Mouse (Mus musculus) layer of hippocampus, postnatal 10 days (tissue): ENCODE data around the gene Fdps. TPM values are rescaled to one million over a fixed set of nuclear protein-coding genes. Genes with fewer than 3 reads are reported as not detected.

Experiments used
- DNase-seq, 2 experiments: peaks; one replicate each; pipeline ENCODE4 v3.0.0; 2021; ENCODE audit warnings: low spot score in 2 of 2
- long read RNA-seq: library from polyadenylated mRNA; stranded (forward); transcript quantifications from one replicate; pipeline ENCODE4 v2.0.0, GENCODE M21; 2023
- total RNA-seq, 2 experiments: library from RNA; stranded (reverse); gene quantifications; 2 replicates each; pipeline ENCODE4 v1.2.3; 2021

Gene Fdps
- 100 to 1,000 TPM; 159 to 162 TPM for total RNA-seq
- long read RNA-seq, transcript Fdps-201 (10 exons, 1,237 nt) = major isoform, 86 of 105 reads
- long read RNA-seq, partial matches to known transcripts = 11 of 105 reads
- long read RNA-seq, other reads (novel, unspliced or antisense) = 3 of 105 reads

DNA sequence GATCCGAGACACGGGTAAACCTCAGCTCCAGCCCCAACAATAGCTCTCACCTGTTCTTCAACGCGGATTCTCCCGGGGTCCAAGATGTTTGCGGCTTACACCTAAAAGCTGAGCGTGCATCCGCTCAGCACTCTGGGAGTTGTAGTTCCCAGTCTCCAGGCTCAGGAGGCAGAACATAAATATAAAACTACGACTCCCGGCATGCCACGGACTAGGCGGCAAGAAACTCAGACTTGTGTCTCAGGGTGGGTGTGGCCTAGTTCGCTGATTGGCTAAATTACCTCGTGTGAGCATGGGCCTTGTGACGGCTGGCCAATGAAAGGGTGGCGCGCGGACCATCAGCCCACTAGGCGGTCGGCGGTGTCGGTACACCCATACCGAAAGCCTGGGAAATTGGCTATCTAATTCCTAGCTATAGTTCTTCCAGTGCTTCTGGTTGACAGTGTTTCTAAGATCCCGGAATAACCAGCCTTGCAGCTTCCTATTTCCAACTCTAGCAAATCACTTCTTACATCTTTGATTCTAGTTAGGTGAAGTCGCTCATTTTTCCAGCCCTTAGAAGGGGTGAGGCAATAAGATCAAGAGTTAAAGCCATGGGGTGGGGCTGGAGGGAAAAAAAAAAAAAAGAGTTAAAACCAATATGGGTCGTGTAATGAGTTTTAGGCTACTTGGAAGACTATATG is at the start of gene Fdps:
Gene Fdps (minus strand): TSS at position 148 of the 683 bp plus-strand sequence.
- DNase-seq = peak; percentile 88 to 93

DNA sequence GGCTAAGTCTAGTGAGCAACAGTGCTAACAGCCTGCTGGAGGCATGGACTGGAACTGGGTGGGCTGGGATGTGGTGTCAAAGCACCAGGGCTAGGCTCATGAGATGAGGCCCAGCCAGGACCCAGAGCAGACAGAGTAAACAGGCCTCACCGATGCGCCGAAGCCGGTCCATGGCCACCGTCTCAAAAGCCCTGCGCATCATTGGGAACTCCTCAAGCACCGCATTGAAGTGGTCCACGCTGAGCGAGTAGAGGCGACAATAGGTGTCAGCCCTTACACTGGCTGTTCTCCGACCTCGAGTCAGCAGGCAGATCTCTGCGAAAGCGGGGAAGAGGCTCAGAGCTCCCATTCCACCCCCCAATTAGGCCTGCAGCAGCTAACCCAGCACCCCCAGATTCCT is 46.8 kb upstream of the Fdps start:
- DNase-seq = no peak

- no peak for DNase-seq
These were observed 46.2 kb upstream of the Fdps start for GRCm38 (mm10) chr3:89147979-89148311.

DNA sequence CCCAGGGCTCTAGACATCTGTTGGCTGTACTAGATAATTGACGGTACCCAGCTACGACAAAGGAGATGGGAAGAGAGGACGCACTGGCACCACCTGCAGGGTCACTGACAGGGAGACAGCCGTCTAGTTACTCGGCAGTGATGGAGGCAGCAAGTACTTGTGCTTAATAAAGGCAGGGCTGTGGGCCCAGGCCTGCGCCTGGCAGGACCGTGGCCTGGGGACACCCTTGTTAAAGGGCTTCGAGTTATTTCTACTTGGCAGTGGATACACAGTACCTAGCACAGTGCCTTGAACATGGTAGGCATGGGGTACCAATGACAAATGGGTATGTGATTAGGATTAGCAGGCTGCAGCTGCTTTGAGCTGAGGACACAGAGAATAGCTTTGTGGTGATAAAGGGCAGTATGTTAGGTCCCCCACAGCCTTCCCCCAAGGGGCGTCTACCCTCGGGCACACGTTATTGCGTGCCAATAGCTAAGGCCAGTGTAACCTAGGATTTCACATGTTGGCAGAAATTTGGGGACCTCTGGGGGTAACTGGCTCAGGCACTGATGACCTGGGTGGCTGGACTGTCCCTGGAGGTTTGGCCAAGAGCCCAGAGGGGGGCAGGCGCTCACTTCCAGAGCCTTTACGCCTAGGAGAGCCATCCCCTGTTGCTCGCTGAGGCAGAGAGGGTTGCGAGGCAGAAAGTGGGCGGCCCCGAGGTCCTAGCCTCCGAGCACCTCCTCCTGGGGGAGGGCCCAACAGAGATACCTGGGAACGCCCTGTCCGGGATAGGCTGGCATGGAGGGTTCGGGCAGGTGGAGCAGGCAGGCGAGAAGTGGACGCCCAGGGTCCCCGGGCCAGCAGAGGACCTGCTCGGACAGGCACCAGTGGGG is 45.6 kb upstream of the Fdps start:
- no peak for DNase-seq

- DNase-seq = no peak
These were observed 43.8 kb upstream of the Fdps start for GRCm38 (mm10) chr3:89145566-89145965.

DNA sequence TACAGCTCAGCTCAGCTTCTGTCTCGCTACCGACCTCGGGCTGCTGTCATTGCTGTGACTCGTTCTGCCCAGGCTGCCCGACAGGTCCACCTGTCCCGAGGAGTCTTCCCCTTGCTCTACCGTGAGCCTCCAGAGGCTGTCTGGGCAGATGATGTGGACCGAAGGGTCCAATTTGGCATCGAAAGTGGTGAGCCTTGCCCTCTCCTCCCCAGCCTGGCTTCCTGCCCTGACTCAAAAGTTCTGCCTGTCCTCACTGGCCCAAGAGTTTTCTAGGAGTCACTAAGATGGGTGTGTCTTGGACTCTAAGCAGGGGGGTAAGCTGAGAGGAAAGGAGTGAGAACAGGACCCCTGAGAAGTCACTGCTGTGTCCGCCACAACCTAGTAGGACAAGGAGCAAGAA is 43.1 kb upstream of the Fdps start:
- no peak for DNase-seq

- DNase-seq = no peak
These were observed 34.6 kb upstream of the Fdps start for GRCm38 (mm10) chr3:89136365-89136764.

- no peak for DNase-seq
These were observed 34.2 kb upstream of the Fdps start, which contains the start of gene Pklr for GRCm38 (mm10) chr3:89135958-89136357. Gene Pklr (plus strand): TSS chr3:89136142.

DNA sequence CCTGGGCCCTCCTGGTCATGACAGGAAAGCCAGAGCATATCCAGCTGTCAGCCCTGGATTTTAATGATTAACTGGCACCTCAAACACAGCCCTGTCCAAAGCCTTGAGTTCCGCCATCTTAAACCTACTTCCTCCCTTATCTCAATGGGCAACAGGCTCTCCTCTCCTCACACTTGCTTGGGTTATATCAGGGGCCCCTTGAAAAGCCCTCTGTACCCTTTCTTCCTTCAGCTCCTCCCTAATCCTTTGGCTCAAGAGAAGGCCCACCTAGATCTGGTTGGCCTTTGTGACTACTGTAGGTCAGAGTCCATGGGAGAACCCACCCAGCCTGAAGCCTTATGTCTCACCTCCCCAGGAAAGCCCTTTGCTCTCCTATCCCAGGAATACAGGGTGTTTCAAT is 32.0 kb upstream of the Fdps start:
- no peak for DNase-seq

DNA sequence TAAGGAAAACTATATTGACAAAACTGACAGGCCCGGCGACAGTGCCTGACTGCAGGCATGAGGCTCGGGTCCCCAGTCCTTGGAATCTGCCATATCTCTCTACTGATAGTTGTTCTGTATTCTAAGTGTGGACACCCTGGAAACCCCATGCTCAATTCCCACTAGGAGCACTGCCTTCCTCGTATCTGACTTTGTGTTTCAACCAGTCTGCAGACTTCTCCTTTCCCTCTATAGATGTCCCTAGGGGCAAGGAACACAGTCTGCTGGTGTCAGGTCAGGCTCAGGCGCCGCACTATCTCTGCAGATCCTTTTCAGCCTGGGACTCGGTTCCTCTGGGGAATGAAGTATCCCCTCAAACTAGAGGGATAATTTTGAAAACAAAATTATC is 31.3 kb upstream of the Fdps start:
- DNase-seq = no peak

DNA sequence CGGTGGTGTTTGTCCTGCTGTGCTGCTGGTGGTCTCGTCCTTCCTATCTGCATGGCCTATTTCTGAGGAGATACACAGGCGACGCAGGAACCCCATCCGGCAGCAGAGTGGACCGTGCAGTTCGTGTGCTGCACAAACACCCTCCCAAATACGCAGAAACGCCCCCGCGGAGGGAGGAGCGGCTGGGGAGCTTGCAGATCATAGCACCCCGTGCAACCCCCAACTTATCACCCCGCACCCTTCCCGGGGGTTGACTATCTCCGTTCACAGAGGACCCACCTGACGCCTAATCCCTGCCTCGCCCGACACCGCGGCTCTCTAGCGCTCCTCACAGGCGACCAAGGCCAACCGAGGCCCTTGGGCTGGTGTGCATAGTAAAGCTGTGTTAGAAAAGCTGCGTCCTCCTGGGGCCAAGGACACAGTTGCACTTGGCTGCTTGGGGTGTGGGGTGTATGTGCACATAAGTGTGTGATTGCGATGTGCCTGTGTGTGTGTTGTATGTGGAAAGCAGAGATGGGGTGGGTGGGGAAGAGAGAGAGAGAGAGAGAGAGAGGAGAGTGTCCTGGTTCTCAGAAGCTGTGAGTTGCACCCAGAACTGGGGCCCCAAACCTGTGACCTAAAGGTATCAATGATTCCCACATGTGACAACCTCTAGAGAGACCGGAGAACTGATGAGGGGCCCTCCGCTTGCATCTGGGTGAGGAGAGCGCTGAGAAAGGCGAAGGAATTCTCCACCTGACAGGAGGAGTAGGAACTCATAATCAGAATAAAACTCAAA is 30.7 kb upstream of the Fdps start:
- peak; percentile 55 to 72 for DNase-seq

DNA sequence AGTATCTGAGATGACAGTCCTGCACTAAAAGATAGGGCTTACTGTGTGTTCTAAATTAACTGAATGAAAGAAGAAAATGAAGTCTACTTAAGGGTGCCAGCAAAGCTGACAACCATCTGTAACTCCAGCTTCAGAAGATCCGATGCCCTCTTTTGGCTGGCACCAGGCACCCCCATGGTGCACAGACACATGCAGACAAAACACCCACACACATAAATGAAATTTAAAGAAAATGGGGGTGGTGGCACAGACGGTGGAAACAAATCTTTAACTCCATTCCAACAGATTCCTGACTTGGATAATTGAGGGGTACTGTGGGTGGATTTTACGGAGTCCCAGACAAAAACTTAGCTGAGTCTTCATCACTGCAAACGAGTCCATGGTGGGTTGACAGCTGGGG is 30.1 kb upstream of the Fdps start:
- DNase-seq = no peak

DNA sequence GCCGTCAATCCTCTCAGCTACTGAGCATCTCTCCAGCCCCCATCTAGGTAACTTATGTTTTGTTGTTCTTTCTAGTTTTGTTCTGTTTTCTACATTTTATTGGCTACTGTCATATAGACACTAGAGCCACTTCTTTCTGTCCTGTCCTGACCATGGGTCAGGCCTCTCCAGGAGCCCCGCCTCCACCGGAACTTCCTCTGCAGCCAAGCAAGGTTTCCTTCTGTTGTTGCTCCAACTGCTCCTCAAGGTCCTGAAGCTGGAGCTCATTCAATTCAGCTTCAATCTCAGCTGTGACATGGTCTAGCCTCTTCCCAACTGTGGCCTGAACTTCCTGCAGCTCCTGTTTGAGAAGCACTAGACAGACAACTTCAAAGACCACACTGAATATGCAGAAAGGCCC is 28.1 kb upstream of the Fdps start:
- DNase-seq = no peak

- DNase-seq = no peak
These were observed 24.2 kb upstream of the Fdps start for GRCm38 (mm10) chr3:89125981-89126380.

- DNase-seq = no peak
These were observed 22.5 kb upstream of the Fdps start for GRCm38 (mm10) chr3:89124241-89124640.

- DNase-seq = no peak
These were observed 21.6 kb upstream of the Fdps start for GRCm38 (mm10) chr3:89123313-89123712.

DNA sequence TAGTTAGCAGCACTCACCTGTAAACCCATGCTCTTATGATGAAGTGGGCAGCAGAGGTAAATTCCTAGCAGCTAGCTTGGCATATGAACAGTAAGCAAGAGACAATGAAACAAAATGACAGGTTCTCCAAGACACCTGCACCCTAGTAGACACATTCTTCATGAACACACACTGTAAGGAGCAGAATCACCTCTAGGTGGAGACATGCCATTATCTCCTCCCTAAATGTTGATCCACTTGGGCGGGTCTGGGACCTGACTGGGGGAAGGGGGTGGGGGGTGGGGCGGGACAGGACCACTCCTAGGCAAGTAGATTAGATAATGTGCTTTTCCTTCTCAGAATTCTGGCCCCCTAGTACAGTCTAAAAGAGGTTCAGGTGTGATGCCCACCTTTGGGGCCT is 13.8 kb upstream of the Fdps start:
- DNase-seq = no peak

GRCm38 (mm10) chr3:89113058-89113457 is 11.3 kb upstream of the Fdps start:
- DNase-seq = no peak

- DNase-seq = no peak
These were observed 6.4 kb upstream of the Fdps start for GRCm38 (mm10) chr3:89108146-89108545.

GRCm38 (mm10) chr3:89107545-89107944 is 5.8 kb upstream of the Fdps start:
- DNase-seq = no peak

- no peak for DNase-seq
These were observed 5.1 kb upstream of the Fdps start for GRCm38 (mm10) chr3:89106881-89107280.

- no peak for DNase-seq
These were observed 1.5 kb upstream of the Fdps start for GRCm38 (mm10) chr3:89103291-89103595.
